Mouse (Mus musculus): ENCODE results near the gene Lrrc28.
"Not testable (repeated sequence)": the region's sequence is repeated elsewhere in the genome, so short reads cannot be mapped to it uniquely, and the experiment has no call there.

The Lrrc28 gene

GRCm38 (mm10) chr7:67530981-67531380 lies 114.1 kb downstream of the Lrrc28 start:
- DNase-seq (ENCODE audit: low spot score) = no peak

- DNase-seq (ENCODE audit: low spot score) = no peak
These were observed 115.7 kb downstream of the Lrrc28 start for GRCm38 (mm10) chr7:67529381-67529780.

DNA sequence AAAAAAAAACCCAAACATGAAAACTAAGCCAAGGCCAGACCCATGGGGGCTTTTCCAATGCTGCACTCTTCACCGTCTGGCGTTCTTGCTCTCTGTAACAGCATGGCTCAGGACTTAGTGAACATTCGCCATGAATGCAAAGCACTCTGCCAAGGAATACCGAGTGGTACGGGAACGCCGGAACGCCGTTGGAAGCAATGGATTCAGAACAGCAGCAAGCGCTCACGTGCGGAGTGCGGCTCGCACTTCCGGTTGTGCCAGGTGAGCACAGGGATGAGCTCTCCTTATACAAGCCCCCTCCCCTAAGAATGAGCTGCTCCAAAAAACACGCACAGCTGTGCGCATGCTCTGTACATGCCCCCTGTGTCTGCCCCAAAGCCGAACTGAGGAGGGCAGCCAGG lies 116.2 kb downstream of the Lrrc28 start:
- no peak for DNase-seq (ENCODE audit: low spot score)

DNA sequence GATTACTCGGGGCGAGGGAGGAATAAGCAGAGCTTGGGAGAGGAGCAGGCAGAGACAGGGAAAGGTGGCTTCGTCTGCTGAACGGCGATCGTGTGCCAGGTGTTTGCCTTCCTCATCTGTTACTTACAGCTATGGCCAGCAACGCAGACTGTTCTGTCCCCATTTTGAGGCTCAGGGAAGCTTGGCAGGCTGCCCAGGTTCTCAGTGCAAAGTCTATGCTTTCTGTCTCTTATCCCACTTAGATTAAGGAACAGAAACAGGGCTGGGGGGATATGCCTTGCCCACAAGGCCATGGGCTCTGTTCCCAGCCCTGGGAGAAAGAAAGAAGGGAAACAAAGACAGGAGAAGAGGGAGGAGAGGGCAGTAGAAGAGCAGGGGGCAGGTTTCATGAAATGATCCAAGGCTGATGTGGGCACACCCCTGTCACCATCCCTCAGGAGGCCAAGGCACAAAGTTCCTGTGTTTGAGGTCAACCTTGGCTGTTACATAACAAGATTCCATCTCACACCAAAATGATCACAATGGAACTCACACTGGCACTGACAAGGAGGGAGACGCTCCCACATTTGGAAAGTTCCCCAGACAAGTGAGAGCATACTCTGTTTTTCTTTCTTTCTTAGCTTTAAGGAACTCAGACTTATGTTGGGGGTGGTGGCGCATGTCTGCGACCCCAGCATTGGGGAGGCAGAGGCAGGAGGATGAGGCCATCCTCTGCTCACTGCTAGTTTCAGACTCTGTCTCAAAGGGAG lies 116.8 kb downstream of the Lrrc28 start:
- DNase-seq (ENCODE audit: low spot score) = peak; percentile 12

- DNase-seq (ENCODE audit: low spot score) = no peak
These were observed 119.0 kb downstream of the Lrrc28 start for GRCm38 (mm10) chr7:67525886-67526580.

GRCm38 (mm10) chr7:67524069-67524468 lies 121.0 kb downstream of the Lrrc28 start:
- not testable (repeated sequence) for DNase-seq (ENCODE audit: low spot score)

DNA sequence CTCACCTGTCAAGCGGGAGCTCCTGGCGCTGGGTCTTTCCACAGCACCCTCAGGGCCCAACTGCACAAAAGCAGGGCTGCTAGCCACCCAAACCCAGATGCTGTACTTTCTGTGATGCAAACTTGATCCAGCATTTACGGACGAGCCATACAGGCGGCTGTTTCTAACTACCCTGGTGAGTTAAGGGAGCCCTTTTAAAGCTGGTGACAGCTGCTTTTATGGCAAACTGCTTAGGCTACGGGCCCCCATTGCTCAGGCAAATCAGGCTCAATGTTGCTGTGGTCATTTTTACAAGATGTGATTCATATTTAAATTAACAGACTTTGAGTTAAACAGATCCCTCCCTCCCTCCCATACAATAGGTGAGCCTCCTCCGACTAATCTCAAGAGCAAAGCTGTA lies 121.7 kb downstream of the Lrrc28 start:
- no peak for DNase-seq (ENCODE audit: low spot score)

DNA sequence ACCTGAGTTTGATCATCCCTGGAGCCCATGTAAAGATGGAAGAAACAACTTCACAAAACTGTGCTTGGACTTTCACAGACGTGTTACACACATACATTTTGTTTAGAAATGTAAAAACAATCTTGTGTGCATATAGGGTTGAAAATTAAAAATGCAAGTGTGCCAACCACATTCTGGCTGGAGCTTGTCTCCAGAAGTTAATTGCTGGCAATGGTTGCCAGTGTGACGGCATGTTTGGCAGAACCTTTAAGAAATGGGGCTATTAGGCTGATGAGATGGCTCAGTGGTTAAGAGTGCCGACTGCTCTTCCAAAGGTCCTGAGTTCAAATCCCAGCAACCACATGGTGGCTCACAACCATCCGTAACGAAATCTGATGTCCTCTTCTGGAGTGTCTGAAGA lies 123.3 kb downstream of the Lrrc28 start:
- not testable (repeated sequence) for DNase-seq (ENCODE audit: low spot score)

GRCm38 (mm10) chr7:67520959-67521358 lies 124.1 kb downstream of the Lrrc28 start:
- DNase-seq (ENCODE audit: low spot score) = peak; percentile 18

DNA sequence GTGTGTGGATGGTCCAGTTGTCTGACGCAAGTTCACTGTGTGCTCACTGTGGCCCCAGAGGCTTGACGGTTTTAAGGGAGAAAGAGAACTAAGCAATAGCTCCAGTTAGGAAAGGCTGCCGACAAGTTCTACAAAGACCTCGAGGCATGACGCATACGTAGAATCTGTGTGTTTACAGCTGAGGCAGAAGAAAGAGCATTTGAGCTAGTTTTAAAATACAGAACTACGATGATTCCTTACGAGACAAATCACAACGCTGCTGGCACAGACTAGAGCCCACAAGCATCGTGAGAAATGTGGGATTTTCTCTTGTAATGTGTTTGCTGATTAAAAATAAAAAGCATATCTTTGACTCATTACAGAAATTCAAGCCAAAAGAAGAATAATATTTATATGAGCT lies 125.1 kb downstream of the Lrrc28 start:
- DNase-seq (ENCODE audit: low spot score) = no peak

- no peak for DNase-seq (ENCODE audit: low spot score)
These were observed 129.4 kb downstream of the Lrrc28 start for GRCm38 (mm10) chr7:67515621-67516020.

DNA sequence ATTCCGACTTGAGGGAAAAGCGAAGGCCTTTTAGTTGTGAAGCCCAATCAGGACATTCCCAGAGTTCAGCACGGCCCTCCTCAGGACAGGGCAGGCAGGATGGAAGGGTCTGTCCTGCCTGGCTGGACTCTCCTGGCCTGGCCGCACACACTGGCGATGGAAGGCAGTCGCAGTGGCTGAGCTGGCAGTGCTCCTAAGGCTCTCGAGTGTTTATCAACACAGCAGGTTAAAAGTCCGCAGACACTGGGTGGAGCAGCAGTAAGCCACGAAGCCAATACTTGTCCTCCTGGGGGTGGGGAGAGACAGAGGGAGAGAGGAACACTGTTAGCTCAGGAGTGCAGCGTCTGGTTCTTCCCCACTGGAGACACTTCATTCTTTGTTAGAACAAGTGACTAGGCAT lies 130.2 kb downstream of the Lrrc28 start:
- DNase-seq (ENCODE audit: low spot score) = peak; percentile 66

DNA sequence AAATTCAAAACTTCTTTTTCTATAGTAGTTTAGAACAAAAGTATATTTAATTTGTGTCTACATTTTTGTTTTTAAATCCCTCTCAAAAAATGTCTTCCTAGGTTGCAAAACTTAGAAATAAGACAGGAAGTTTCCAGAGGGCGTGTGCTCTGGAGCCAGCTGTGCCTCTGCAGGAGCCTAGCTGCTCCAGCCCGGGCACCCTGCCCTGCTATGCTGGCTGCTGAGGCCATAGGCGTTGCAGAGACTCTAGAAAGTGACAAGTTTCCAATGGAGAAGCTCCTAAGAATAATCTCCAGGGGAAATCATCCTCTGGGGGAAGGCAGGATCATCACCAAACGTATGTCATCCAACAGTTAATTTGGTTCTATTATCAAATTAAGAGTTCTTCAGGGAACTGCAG lies 130.7 kb downstream of the Lrrc28 start:
- peak; percentile 16 for DNase-seq (ENCODE audit: low spot score)

- DNase-seq (ENCODE audit: low spot score) = no peak
These were observed 131.4 kb downstream of the Lrrc28 start for GRCm38 (mm10) chr7:67513656-67514055.

- no peak for DNase-seq (ENCODE audit: low spot score)
These were observed 133.5 kb downstream of the Lrrc28 start for GRCm38 (mm10) chr7:67511606-67512005.

- no peak for DNase-seq (ENCODE audit: low spot score)
These were observed 141.6 kb downstream of the Lrrc28 start for GRCm38 (mm10) chr7:67503281-67504010.

DNA sequence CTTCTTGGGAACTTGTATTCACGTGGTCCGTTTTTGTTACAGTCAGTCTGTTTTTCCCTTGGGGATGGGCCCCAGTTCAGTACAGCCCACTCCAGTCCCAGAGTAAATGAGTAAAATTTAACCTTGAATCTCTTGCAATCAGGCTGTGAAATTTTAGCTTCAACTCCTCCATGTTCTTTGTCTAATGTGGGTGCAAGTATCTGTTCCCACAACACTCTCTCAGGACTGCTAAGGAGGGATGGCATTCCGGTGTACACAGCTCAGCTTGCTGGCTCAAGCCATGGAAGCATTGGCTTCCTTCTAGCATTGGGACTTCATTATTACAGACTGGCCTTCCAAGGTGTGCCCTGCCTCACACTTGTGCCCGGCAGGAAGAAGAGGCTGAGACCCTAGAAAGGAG lies 142.4 kb downstream of the Lrrc28 start:
- DNase-seq (ENCODE audit: low spot score) = no peak

DNA sequence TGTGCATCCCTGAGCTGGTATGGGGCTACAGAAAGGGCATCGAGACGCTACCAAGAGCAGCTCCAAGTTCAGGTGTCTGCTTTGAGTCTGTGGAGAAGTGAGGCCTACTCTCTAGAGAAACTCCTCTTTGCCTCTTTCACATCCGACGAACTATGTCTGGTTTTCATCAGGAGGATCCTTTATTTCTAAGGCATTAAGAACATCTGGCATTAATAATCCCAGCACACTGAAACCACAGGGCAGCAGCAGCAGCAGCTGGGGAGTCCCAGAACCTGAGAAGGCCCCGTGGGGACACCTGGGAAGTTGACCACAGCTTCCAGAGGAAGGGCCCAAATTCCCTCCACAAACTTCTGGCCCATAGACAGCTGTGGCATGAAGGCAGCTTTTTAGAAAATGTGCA lies 144.2 kb downstream of the Lrrc28 start:
- no peak for DNase-seq (ENCODE audit: low spot score)

GRCm38 (mm10) chr7:67500076-67500828 lies 144.8 kb downstream of the Lrrc28 start:
- no peak for DNase-seq (ENCODE audit: low spot score)

DNA sequence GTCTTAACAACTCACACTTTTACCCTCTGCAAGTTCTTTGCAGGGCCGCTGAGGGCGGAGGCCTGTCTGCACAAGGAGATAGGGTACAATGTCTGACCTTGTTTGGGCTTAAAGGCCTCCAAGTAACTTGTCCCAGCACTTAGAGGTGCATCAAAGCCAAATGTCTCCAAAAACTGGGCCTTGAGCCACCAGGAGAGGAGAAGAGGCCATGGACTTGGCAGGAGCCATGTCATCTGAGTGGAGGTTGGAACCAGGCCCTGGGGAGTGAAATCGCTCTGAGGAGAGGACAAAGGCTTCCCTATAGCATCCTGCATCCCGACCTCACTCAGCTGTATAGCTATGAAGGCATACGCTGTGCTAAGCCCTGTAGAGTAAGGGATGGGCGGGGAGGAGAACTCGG lies 145.6 kb downstream of the Lrrc28 start:
- DNase-seq (ENCODE audit: low spot score) = no peak

DNA sequence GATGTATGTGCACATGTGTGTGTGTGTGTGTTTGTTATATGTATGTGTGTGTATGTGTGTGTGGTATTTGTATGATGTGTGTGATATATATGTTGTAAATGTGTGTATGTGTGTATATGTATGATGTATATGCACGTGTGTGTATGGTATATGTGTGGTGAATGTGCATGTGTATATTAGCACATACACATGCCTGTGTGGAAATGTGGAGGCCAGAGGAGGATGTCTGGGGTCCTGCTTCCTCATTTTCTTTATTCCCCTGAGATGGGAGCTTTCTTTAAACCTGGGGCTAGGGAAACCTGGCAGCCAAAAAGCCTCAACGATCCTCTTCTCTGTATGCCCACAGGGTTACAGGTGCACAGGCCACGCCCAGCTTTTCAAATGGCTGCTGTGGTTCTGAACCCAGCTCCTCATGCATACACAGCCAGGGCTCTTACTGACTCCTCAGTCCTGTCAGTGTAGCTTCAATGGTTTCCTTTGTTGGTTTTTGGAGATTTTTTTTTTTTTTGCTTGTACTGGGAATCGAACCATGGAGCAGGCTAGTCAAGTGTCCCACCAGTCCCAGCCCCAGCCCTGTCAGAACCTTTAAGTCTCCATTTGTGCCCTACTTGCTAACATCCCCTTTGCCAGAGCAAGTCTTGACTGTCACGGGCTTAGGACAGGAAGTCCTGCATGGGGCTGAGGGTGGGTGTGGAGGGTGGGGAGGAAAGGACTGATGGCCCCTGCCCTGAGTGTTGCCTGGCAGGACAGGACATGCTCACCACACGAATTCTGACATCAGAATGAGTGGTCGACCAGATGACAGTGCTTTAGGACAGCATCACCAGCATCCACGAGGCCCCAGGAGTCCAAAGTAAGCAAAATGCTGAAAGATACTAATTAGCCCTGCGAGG lies 151.0 kb downstream of the Lrrc28 start:
- DNase-seq (ENCODE audit: low spot score) = no peak
